Mouse (Mus musculus) frontal cortex, postnatal 14 days (tissue): Measurements from ENCODE around the gene Olfr104-ps.

Experiments used
- DNase-seq, 2 experiments: peaks; one replicate each; pipeline ENCODE4 v3.0.0; 2022; ENCODE audit warnings: low spot score in 2 of 2

Gene Olfr104-ps

DNA sequence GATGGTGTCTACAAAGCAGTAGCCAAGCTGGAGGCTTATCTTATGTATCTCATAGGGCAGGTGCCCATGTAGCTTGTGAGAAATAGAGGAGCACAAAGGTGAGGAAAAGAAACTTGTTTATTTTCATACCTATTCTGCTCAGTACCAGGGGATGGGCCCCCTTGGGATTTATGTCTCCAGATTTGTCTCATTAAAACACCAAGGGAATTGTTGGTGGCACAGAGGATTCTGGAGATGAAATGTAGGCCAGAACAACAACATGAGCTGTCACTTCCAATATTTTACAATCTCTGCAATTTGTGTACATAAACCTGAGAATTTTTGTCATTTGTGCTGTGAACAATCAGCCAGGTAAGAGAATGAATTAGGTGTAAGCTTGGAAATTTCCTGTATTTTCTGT is at the start of gene Olfr104-ps:
Gene Olfr104-ps, plus strand, starts transcription at position 301 of the 400 bp plus-strand sequence.
- DNase-seq: no peak

DNA sequence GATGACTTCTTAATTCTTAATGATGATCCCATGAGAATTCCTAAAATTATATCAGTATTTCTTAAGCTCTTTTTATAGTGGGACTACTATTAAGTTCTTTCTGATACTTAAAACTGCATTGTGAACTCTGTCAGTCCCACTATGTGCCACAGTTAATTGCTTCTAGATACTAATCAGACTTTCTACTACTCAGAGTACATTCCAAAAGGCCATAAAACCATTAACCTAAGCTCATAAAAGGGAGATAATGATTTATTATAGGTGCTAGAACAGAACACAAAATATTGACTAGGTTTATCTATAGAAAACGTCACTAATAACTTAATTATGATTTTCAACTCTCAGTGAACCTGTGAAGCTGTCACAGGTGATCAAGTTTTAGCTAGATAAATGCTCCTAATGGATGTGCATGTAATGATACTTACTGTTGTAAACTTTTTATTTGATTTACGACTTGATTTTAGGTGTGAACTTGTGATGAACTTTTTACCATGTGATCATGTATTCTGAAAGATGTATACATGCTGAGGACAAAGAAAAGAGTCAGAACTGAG is 49.2 kb upstream of the Olfr104-ps start:
- no peak for DNase-seq

DNA sequence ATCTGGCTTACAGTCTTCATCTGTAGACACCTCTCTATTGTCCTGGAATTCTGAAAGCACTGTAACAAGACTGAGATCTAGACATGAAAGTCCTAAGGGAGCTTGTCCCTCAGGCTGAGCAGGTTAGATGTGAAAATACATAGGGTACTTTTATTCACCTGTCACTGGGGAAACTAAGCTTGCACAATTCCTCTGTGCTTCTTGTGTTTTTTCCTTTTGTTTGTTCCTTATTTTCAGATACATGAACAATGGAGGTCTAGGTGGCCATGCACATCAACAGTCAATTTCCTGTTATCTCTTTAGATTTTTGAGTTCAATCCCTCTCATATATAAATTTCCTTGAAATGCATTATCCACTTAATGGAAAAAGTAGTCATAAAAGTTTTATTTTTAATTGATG is 42.4 kb upstream of the Olfr104-ps start, which contains the start of gene Olfr102:
Gene Olfr102, minus strand, starts transcription at position 101 of the 400 bp plus-strand sequence.
- DNase-seq: no peak

DNA sequence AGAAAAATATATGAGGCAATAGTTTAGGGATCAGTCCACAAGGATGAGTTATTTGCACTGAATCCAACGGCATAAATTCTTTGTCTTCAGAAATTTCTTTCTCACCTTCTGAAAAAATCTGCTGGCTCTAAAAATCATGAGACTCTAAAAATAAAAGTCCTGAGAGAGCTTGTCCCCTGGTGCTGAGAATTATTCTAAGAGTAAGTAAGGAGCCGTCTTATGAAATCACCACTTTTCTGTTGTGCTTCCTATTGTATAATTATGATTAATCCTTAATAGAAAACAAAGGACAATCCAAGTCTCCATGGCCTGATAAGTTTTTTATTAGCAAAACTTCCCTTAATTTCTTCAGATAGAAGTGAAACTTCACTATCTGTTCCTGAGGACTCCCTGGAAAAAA is 19.8 kb upstream of the Olfr104-ps start, which contains the start of gene Olfr103:
Gene Olfr103, minus strand, starts transcription at position 101 of the 400 bp plus-strand sequence.
- DNase-seq: no peak

DNA sequence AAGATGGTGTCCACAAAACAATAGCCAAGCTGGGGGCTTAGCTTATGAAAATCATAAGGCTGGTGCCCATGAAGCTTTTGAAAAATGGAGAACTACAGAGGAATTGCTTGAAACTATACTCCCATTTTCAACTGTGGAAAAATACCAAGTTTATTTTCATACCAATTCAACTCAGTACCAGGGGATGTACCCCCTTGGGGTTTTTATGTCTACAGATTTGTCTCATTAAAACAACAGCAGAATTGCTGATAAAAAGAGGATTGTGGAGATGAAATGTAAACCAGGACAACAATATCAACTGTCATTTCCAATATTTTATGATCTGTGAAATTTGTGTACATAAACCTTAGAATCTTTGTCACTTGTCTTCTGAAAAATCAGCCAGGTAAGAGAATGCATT is 19.4 kb downstream of the Olfr104-ps start, which contains the start of gene Olfr105-ps:
Gene Olfr105-ps, plus strand, starts transcription at position 301 of the 400 bp plus-strand sequence.
- no peak for DNase-seq

DNA sequence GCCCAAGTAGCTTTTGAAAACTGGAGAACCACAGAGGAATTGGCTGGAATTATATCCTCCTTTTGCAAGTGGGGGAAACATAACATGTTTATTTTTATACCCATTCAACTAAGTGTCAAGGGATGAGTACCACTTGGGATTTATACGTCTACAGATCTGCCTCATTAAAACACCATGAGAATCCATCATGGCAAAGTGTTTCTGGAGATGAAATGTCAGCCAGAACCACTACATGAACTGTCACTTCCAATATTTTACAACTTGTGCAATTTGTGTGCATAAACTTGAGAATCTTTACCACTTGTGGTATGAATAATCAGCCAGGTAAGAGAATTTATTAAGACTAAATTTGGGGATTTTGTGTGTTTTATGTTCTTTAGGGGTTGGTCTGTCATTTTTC is 30.7 kb downstream of the Olfr104-ps start, which contains the start of gene Olfr106-ps:
Gene Olfr106-ps, plus strand, starts transcription at position 301 of the 400 bp plus-strand sequence.
- no peak for DNase-seq

DNA sequence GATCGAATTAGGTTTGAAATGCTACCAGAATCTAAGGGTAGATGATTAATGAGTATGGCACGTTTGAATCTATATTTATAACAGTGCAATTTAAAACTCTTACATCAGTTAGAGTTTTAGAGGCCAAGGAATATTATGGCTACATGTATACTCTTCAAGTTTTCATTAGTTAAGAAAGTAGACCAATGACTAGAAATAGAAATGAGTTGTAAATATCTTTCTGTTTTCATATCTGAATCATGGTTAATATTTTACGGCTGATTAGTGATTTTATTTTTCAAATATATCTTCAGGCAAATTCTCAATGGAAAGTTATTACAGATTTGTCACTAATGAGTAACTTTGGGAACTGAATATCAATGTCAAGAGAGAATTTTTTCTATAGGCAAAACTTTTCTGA is 39.5 kb downstream of the Olfr104-ps start, which contains the start of gene Olfr107:
Gene Olfr107, plus strand, starts transcription at position 301 of the 400 bp plus-strand sequence.
- no peak for DNase-seq

DNA sequence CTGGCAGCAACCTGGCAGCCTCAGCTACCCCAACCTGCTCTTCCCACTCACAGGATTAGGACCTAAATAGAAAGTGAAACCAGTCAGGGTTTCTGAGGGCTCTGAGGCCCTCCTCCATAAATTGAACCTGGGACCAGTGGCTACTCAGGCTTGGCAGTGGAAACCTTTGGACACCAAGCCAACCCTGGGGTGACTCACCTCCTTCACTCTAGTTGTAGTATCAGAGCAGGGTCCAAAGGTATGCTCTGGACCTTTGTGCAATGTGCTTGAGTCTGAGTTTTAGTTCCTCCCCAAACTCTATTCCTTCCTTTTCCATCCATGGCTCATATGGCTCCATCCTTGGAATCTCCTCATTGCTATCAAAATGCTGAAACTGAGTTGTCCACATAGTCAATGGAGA is 54.0 kb downstream of the Olfr104-ps start:
- DNase-seq: no peak
